Mouse (Mus musculus) urinary bladder, adult 18-20 months (tissue): ENCODE measurements around the gene Scd4.
"Not testable (repeated sequence)": the region's sequence is repeated elsewhere in the genome, so short reads cannot be mapped to it uniquely, and the experiment has no call there.

Source experiments
- DNase-seq, 2 experiments: peaks; one replicate each; pipeline ENCODE4 v3.0.0; 2022; ENCODE audit warnings: low spot score in 2 of 2, mixed read lengths in 2 of 2

The Scd4 gene

GRCm38 (mm10) chr19:44316752-44317315 is 16.1 kb upstream of the Scd4 start:
- DNase-seq = no peak

- no peak for DNase-seq
Observed at GRCm38 (mm10) chr19:44317391-44317790, 15.5 kb upstream of the Scd4 start.

- DNase-seq = no peak
Observed at GRCm38 (mm10) chr19:44318545-44318944, 14.3 kb upstream of the Scd4 start.

GRCm38 (mm10) chr19:44320316-44320715 is 12.6 kb upstream of the Scd4 start:
- no peak for DNase-seq

- no peak for DNase-seq
Observed at GRCm38 (mm10) chr19:44321201-44321600, 11.7 kb upstream of the Scd4 start.

- DNase-seq = no peak
Observed at GRCm38 (mm10) chr19:44321631-44322030, 11.3 kb upstream of the Scd4 start.

- no peak for DNase-seq
Observed at GRCm38 (mm10) chr19:44329566-44329965, 3.3 kb upstream of the Scd4 start.

- DNase-seq = not testable (repeated sequence)
Observed at GRCm38 (mm10) chr19:44331128-44331527, 1.8 kb upstream of the Scd4 start.

GRCm38 (mm10) chr19:44331911-44332310 is 981 bp upstream of the Scd4 start:
- no peak for DNase-seq

GRCm38 (mm10) chr19:44332326-44332725 is 566 bp upstream of the Scd4 start:
- DNase-seq = no peak

GRCm38 (mm10) chr19:44333991-44334390 is 1.1 kb downstream of the Scd4 start:
- DNase-seq = no peak

GRCm38 (mm10) chr19:44335876-44336662 is 3.2 kb downstream of the Scd4 start:
- DNase-seq = no peak

GRCm38 (mm10) chr19:44349689-44350088 is 16.8 kb downstream of the Scd4 start:
- no peak for DNase-seq

GRCm38 (mm10) chr19:44351756-44352155 is 18.9 kb downstream of the Scd4 start:
- no peak for DNase-seq

GRCm38 (mm10) chr19:44358700-44359099 is 25.8 kb downstream of the Scd4 start:
- no peak for DNase-seq

GRCm38 (mm10) chr19:44363529-44363928 is 30.6 kb downstream of the Scd4 start:
- peak; percentile 8 to 19 for DNase-seq

- DNase-seq = no peak
Observed at GRCm38 (mm10) chr19:44364029-44364428, 31.1 kb downstream of the Scd4 start.

- DNase-seq = no peak
Observed at GRCm38 (mm10) chr19:44365733-44366132, 32.8 kb downstream of the Scd4 start.

- not testable (repeated sequence) for DNase-seq
Observed at GRCm38 (mm10) chr19:44367076-44367475, 34.2 kb downstream of the Scd4 start.

GRCm38 (mm10) chr19:44369371-44369770 is 36.5 kb downstream of the Scd4 start:
- no peak for DNase-seq

GRCm38 (mm10) chr19:44370231-44370630 is 37.3 kb downstream of the Scd4 start:
- no peak for DNase-seq

GRCm38 (mm10) chr19:44372969-44373368 is 40.1 kb downstream of the Scd4 start:
- DNase-seq = peak; percentile 41 to 70

- no peak for DNase-seq
Observed at GRCm38 (mm10) chr19:44376511-44376951, 43.6 kb downstream of the Scd4 start.
